Mouse (Mus musculus) testis, adult 2 months (tissue): Measurements from ENCODE around the gene Hoxd13. TPM values are rescaled to one million over a fixed set of nuclear protein-coding genes. Genes with fewer than 3 reads are reported as not detected.

ENCODE experiments used
- H3K27ac ChIP-seq: fragments of 200-500 bp; 2 replicates; pipeline ENCODE4 v1.5.1; 2012; ENCODE audit warnings: low read depth, low read length; ENCODE audit not compliant: control insufficient read depth, insufficient read depth
- H3K27me3 ChIP-seq: fragments of 200-500 bp; 2 replicates; pipeline ENCODE4 v1.6.1; 2012; ENCODE audit warnings: mild to moderate bottlenecking, low read length, moderate library complexity; ENCODE audit not compliant: control insufficient read depth, insufficient read depth
- H3K36me3 ChIP-seq: fragments of 200-500 bp; 2 replicates; pipeline ENCODE4 v1.6.1; 2012; ENCODE audit warnings: mild to moderate bottlenecking, low read length; ENCODE audit not compliant: control insufficient read depth, insufficient read depth
- H3K4me1 ChIP-seq: fragments of 200-500 bp; 2 replicates; pipeline ENCODE4 v1.6.1; 2012; ENCODE audit warnings: low read length; ENCODE audit not compliant: control insufficient read depth, insufficient read depth
- H3K4me3 ChIP-seq: fragments of 200-500 bp; 2 replicates; pipeline ENCODE4 v1.5.1; 2012; ENCODE audit warnings: low read depth, mild to moderate bottlenecking, low read length, moderate library complexity, mixed read lengths; ENCODE audit not compliant: control insufficient read depth
- CTCF ChIP-seq: fragments of 200-500 bp; IDR thresholded peaks from 2 replicates; pipeline ENCODE4 v1.5.1; 2012; ENCODE audit warnings: low read depth, mild to moderate bottlenecking, inconsistent platforms, low read length, moderate library complexity; ENCODE audit not compliant: control insufficient read depth, insufficient read depth, insufficient replicate concordance
- POLR2A ChIP-seq: fragments of 200-500 bp; IDR thresholded peaks from 2 replicates; pipeline ENCODE4 v1.6.1; 2012; ENCODE audit warnings: low read depth, mild to moderate bottlenecking, inconsistent platforms, low read length, moderate library complexity; ENCODE audit not compliant: control insufficient read depth
- polyA plus RNA-seq: library from polyadenylated mRNA; depleted of rRNA; stranded (reverse); fragments of >200 nt; gene quantifications from 2 replicates; pipeline ENCODE4 v1.2.3, GENCODE M21; 2012

Hoxd13 gene
- polyA plus RNA-seq, 1 experiment = not detected

DNA sequence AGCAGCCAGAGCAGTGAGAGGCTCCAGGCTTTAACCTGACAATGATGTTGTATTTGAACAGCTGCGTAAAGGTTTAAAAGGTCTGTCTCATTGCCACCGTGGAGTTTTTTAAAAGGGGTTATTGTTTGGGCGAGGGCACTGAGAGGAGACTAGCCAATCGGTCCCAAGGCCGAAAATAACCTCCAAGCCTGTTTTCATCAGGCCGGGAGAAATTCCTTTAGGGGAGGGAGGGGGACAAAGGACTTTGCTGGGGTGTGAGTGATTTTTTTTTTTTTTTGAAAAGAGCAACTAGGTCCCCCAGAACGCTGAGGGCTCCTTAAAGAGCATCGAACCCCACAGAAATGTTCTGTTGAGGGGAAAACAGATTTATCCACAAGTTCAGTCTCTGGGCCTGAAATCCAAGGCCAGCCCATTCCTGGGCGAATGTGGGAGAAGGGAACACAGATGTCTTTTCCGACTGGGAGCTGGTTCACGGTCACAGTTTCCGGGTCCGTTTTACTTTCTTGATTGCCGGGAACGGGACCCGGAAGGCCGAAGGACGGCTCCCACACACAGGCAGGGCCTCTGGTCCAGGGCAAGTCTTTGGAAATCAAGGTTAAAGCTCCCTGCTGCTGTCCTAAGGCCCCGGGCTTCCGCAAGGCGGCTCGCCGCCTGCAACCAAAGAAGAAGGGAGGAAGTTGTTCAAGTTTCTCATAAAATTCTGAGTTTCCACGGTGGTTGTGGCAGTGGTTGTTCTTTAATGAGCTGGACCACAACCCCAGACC lies 21.6 kb downstream of the Hoxd13 start:
- peaks cover 17% of the 10 kb centered on the region for H3K27me3 ChIP-seq
- no peaks in the 10 kb centered on the region for H3K36me3 ChIP-seq
- TF ChIP-seq POLR2A = no peak
- TF ChIP-seq CTCF = no peak
- H3K4me3 ChIP-seq = no peak overlapping the region
- H3K4me1 ChIP-seq = peaks cover 4% of the 10 kb centered on the region; the same call in 1 of the 2 replicates
- no peak overlapping the region; the same call in none of the 2 replicates for H3K27ac ChIP-seq

DNA sequence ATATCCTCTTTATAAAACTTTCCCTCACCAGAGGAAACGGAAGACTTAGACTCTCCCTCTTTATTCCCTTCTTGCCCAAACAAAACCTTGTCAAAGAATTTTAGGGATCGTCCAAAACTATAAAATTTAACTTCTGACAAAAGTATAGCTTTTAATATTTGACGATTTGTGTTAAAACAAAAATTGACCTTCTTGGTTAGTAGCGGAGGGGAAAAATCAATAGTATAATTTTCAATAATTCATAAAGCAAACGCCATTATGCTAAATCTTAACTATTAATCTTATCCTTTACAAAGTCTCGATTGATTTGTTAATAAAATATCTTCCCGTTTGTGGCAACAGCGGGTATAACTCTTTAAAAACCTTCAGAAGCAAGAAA lies 22.2 kb downstream of the Hoxd13 start:
- TF ChIP-seq CTCF (no peak), POLR2A (no peak)
- Histone ChIP-seq H3K27ac (no peak overlapping the region), H3K36me3 (no peaks in the 10 kb centered on the region), H3K4me3 (no peak overlapping the region), H3K27me3 (peaks cover 15% of the 10 kb centered on the region), H3K4me1 (peaks cover 4% of the 10 kb centered on the region; the same call in 1 of the 2 replicates)

DNA sequence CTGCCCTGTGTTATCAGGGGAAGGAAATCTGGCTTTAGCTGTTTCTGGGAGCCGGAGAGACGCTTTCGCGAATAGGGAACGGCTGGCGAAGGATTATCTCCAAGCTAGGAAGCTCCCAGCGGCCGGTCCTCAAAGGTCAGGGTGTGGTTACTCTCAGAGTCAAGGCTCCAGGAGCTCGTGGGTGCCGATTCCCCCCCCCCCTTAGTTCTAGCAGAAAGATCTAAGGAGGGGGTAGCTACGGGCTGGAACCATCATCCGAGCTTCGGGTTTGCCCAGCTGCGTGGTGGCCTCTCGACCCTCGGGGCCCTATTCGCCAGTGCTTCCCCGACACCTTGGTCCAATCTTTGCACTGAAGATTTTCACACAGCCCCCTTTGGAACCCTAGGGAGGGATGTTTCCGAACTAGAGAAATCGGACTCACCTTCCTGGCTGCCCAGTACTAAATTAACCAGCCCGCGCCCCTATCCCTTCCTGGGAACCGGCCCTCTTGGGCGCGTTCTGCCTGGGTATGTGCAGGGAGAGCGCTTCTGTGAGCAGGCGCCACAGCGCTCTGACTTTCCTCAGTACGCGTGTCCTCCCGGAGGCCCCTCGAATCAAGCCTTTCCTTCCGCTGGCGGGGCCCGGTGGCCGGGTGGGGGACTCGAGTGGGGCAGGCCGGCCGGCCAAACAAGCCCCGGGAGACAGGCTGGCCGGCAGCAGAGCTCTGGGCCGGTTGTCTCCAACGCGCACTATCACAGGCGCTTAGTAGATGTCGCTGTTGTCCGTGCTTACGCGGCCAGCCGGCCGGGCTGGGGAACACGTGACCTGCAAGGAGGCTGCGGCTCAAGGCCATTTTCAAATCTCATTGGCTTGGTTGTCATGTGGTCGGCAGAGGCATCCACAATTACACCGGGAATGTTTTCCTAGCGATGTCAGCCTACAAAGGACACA lies 23.2 kb downstream of the Hoxd13 start, which contains the start of gene Hoxd10:
TSS of gene Hoxd10 (plus strand) at position 903 of the 930 bp plus-strand sequence.
- Histone ChIP-seq H3K27me3 (peaks cover 15% of the 10 kb centered on the region), H3K36me3 (no peaks in the 10 kb centered on the region), H3K4me1 (peaks cover 4% of the 10 kb centered on the region; the same call in 1 of the 2 replicates), H3K4me3 (peak within 1 kb of the TSS; percentile 69), H3K27ac (peak within 1 kb of the TSS; percentile 78)
- TF ChIP-seq CTCF = peak; percentile 18; the same call in 1 of the 2 replicates
- 0 out of 2 replicates have a peak, but pooled peaks have one; percentile 9 for TF ChIP-seq POLR2A

DNA sequence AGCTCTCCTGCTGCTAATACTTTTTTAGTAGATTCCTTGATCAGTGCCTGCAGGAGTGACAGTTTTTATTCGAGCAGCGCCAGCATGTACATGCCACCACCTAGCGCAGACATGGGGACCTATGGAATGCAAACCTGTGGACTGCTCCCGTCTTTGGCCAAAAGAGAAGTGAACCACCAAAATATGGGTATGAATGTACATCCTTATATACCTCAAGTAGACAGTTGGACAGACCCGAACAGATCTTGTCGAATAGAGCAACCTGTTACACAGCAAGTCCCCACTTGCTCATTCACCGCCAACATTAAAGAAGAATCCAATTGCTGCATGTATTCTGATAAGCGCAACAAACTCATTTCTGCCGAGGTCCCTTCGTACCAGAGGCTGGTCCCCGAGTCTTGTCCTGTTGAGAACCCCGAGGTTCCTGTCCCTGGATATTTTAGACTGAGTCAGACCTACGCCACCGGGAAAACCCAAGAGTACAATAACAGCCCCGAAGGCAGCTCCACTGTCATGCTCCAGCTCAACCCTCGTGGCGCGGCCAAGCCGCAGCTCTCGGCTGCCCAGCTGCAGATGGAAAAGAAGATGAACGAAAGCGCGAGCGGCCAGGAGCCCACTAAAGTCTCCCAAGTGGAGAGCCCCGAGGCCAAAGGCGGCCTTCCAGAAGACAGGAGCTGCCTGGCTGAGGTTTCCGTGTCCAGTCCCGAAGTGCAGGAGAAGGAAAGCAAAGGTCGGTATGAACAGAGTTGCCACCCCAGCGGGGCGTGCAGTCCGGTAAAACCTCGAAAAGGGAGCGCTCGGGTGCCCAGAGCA lies 24.1 kb downstream of the Hoxd13 start:
- peak overlapping the region; percentile 69 for H3K4me3 ChIP-seq
- H3K27me3 ChIP-seq = peaks cover 18% of the 10 kb centered on the region
- no peaks in the 10 kb centered on the region for H3K36me3 ChIP-seq
- H3K4me1 ChIP-seq = peaks cover 7% of the 10 kb centered on the region; the same call in 1 of the 2 replicates
- TF ChIP-seq POLR2A (no peak), CTCF (no peak)
- peak overlapping the region; percentile 78 for H3K27ac ChIP-seq

DNA sequence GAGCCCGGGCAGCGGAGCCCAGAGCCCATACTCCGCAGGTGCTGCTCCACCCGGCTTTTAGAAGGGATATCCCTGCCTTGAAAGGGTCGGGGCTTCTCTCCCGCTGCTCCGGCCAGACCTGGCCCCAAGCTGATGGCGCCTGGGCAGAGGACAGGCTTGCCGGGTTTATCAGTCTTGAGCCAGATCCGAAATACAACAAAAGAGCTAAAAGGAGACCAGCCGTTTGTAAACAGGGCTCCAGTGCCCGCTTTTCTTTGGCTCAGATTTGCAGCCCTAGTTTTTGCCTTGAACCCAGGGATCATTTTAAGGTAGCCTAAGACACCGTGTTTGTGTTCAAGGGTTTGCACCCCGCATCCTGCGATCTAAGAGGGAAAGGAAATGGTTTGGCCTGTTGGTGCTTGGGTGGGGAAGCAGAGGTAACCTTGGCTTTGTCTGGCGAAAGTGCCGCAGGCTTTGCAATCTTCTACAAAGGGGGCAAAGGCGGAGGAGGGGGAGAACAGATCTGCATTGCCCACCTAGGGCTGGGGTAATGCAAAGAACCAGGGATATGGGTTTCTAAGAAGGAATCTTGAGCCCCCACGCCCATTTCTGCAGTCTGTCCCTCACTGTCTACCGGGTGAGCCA lies 24.8 kb downstream of the Hoxd13 start:
- Histone ChIP-seq H3K36me3 (no peaks in the 10 kb centered on the region), H3K27ac (peak overlapping the region; percentile 78), H3K4me3 (peak overlapping the region; percentile 69), H3K27me3 (peaks cover 18% of the 10 kb centered on the region), H3K4me1 (peaks cover 10% of the 10 kb centered on the region)
- TF ChIP-seq POLR2A = no peak
- TF ChIP-seq CTCF = no peak

DNA sequence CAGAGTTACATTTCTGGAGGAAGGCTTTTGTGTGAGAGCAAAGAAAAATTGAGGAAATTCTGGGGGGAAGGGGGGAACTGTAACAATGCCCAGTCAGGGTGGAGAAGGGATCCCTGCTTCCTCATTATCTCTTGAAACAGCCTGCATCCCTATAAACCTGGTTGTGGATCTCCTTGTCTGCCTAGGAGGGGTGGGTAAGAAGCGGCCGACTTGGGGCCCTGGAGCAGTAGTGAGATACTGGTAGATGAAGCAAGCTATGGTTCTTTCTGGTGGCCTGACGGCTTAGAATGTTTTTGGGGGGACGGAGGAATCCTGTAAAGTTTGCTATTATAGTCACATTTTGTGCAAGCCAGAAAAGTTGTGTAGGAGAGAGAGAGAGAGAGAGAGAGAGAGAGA lies 25.3 kb downstream of the Hoxd13 start:
- Histone ChIP-seq H3K27me3 (peaks cover 18% of the 10 kb centered on the region), H3K27ac (peak overlapping the region; percentile 78), H3K36me3 (no peaks in the 10 kb centered on the region), H3K4me1 (peaks cover 14% of the 10 kb centered on the region), H3K4me3 (peak overlapping the region; percentile 69)
- TF ChIP-seq POLR2A = no peak
- TF ChIP-seq CTCF = no peak
